Mouse (Mus musculus): ENCODE measurements around the gene Syt14.
A peak's percentile ranks its signal among the peaks of the same experiment; 100 is the strongest.

Syt14 gene

GRCm38 (mm10) chr1:192869761-192870160 is 165.8 kb downstream of the Syt14 start:
- DNase-seq (ENCODE audit: low spot score in 2 of 2) = no peak

- DNase-seq (ENCODE audit: low spot score in 2 of 2) = no peak
Observed at GRCm38 (mm10) chr1:192864440-192864839, 171.1 kb downstream of the Syt14 start.

GRCm38 (mm10) chr1:192861305-192861960 is 174.1 kb downstream of the Syt14 start:
- DNase-seq (ENCODE audit: low spot score in 2 of 2) = no peak

GRCm38 (mm10) chr1:192860273-192860672 is 175.3 kb downstream of the Syt14 start:
- no peak for DNase-seq (ENCODE audit: low spot score in 2 of 2)

GRCm38 (mm10) chr1:192857582-192857981 is 178.0 kb downstream of the Syt14 start:
- no peak for DNase-seq (ENCODE audit: low spot score in 2 of 2)

- DNase-seq (ENCODE audit: low spot score in 2 of 2) = no peak
Observed at GRCm38 (mm10) chr1:192856931-192857330, 178.6 kb downstream of the Syt14 start.

GRCm38 (mm10) chr1:192856411-192856810 is 179.2 kb downstream of the Syt14 start:
- DNase-seq (ENCODE audit: low spot score in 2 of 2) = no peak

GRCm38 (mm10) chr1:192855474-192856230 is 179.9 kb downstream of the Syt14 start, which contains the start of gene Sertad4:
TSS of gene Sertad4 (minus strand) at chr1:192855756.
- DNase-seq (ENCODE audit: low spot score in 2 of 2) = peak; percentile 41 to 42

- peak; percentile 26 to 47 for DNase-seq (ENCODE audit: low spot score in 2 of 2)
Observed at GRCm38 (mm10) chr1:192854819-192855271, 180.7 kb downstream of the Syt14 start.

GRCm38 (mm10) chr1:192853988-192854818 is 181.4 kb downstream of the Syt14 start:
- DNase-seq (ENCODE audit: low spot score in 2 of 2) = no peak

- DNase-seq (ENCODE audit: low spot score in 2 of 2) = no peak
Observed at GRCm38 (mm10) chr1:192853429-192853828, 182.1 kb downstream of the Syt14 start.

GRCm38 (mm10) chr1:192852047-192852446 is 183.5 kb downstream of the Syt14 start:
- DNase-seq (ENCODE audit: low spot score in 2 of 2) = no peak

- DNase-seq (ENCODE audit: low spot score in 2 of 2) = no peak
Observed at GRCm38 (mm10) chr1:192851640-192852039, 183.9 kb downstream of the Syt14 start.

- no peak for DNase-seq (ENCODE audit: low spot score in 2 of 2)
Observed at GRCm38 (mm10) chr1:192851126-192851525, 184.4 kb downstream of the Syt14 start.

- DNase-seq (ENCODE audit: low spot score in 2 of 2) = no peak
Observed at GRCm38 (mm10) chr1:192849616-192850015, 186.0 kb downstream of the Syt14 start.

- DNase-seq (ENCODE audit: low spot score in 2 of 2) = no peak
Observed at GRCm38 (mm10) chr1:192847254-192847653, 188.3 kb downstream of the Syt14 start.
